Mouse (Mus musculus) ES-Bruce4 (cell line): ENCODE measurements at regions not wholly inside any gene's neighbourhood (a gene's known extent, or its start where the extent isn't known, plus 50 kb on each side); places are given as distances from the start of the nearest gene placed in this dataset.

Source experiments
- H3K27ac ChIP-seq: 2 replicates; pipeline ENCODE4 v1.5.1; 2012; ENCODE audit warnings: low read length, inconsistent platforms; ENCODE audit not compliant: insufficient read depth
- H3K27me3 ChIP-seq: 2 replicates; pipeline ENCODE4 v1.6.1; 2012; ENCODE audit warnings: mild to moderate bottlenecking, low read length, inconsistent platforms; ENCODE audit not compliant: control insufficient read depth, poor library complexity, insufficient read depth, severe bottlenecking
- H3K36me3 ChIP-seq: 2 replicates; pipeline ENCODE4 v1.6.1; 2012; ENCODE audit warnings: inconsistent platforms, mild to moderate bottlenecking, low read length, moderate library complexity; ENCODE audit not compliant: control insufficient read depth, poor library complexity, insufficient read depth, severe bottlenecking
- H3K4me1 ChIP-seq: one replicate; pipeline ENCODE4 v1.8.1; 2011; ENCODE audit warnings: low read length; ENCODE audit not compliant: control insufficient read depth, insufficient read depth
- H3K4me3 ChIP-seq: 2 replicates; pipeline ENCODE4 v1.5.1; 2011; ENCODE audit warnings: low read depth, mild to moderate bottlenecking, low read length
- H3K9ac ChIP-seq: 2 replicates; pipeline ENCODE4 v1.6.1; 2012; ENCODE audit warnings: low read depth, mild to moderate bottlenecking, inconsistent platforms; ENCODE audit not compliant: poor library complexity, severe bottlenecking
- H3K9me3 ChIP-seq: replicated peaks from 2 replicates; pipeline ENCODE4 v1.6.1; 2012; ENCODE audit warnings: mild to moderate bottlenecking, low read length, inconsistent platforms; ENCODE audit not compliant: control insufficient read depth, poor library complexity, insufficient read depth, severe bottlenecking
- CTCF ChIP-seq: IDR thresholded peaks from one replicate; pipeline ENCODE4 v1.8.1; 2011; ENCODE audit warnings: low read depth, low read length
- EP300 ChIP-seq: IDR thresholded peaks from 2 replicates; pipeline ENCODE4 v1.6.1; 2011; ENCODE audit warnings: low read depth, low read length; ENCODE audit not compliant: insufficient read depth
- POLR2A ChIP-seq: IDR thresholded peaks from one replicate; pipeline ENCODE4 v1.8.1; 2011; ENCODE audit warnings: low read length; ENCODE audit not compliant: insufficient read depth

DNA sequence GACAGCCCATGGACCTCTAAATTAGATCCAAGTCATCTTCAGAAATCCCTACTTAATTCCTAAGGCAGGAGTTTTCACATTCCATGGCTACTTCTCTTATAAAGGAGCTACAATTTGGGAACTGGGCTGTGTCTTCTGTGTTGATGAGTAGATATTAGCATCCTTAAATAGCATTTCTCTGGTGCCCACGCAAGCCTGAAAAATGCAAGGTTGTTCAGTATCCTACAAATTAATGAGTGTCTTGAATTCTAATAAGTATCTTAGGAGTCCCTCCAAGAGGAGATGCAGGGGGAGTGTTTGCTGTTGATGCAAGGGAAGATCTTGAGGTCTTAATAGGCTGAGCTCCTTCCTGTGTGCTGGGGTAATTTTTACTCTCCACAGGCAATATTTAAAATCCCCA, 182.5 kb downstream of the Usp46 start:
- H3K36me3 ChIP-seq, result no peaks in the 10 kb centered on the region
- no peaks in the 10 kb centered on the region; the same call in 1 of the 2 replicates for H3K27me3 ChIP-seq
- no peak overlapping the region for H3K27ac ChIP-seq
- H3K4me3 ChIP-seq, result no peak overlapping the region
- H3K9me3 ChIP-seq, result peaks cover 2% of the 10 kb centered on the region
- H3K9ac ChIP-seq, result no peak overlapping the region
- H3K4me1 ChIP-seq, result peaks cover 2% of the 10 kb centered on the region
- no peak for TF ChIP-seq POLR2A
- TF ChIP-seq CTCF, result no peak
- TF ChIP-seq EP300, result no peak

DNA sequence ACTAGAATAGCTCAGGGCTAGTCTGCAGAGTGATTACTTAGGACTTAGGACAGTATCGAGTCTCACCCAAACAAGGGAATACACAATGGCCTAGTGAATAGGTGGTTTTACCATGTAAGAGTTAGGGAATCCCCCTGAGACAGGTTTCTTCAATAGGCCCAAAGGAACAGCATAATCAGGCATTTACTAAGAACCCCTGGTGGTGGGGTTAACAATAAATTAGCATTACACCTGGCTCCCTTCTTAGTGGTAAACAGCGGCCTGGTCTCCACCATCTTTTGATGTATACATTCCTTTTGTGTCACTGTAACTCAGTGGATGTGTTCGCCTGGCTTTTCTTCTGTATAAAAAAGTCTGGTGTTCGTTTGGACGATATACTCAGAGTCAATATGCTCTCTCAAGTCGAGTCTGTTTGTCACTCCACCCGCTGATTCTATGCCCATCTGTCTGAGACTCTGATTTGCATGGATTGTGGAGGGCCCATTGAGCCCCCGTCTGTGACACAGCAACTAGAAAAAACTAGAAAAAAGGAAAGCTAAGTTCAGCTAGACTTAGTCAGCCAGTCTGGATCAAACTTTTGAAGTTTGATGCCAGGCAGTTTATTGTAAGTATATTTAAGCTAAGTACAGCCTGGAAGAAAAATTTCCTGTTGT, 180.8 kb downstream of the Usp46 start:
- Histone ChIP-seq H3K36me3 (no peaks in the 10 kb centered on the region), H3K27me3 (no peaks in the 10 kb centered on the region; the same call in 1 of the 2 replicates), H3K4me1 (peaks cover 4% of the 10 kb centered on the region), H3K27ac (peak overlapping the region; percentile 84), H3K9me3 (peaks cover 6% of the 10 kb centered on the region), H3K9ac (no peak overlapping the region), H3K4me3 (no peak overlapping the region)
- no peak for TF ChIP-seq POLR2A
- TF ChIP-seq EP300, result no peak
- TF ChIP-seq CTCF, result no peak

DNA sequence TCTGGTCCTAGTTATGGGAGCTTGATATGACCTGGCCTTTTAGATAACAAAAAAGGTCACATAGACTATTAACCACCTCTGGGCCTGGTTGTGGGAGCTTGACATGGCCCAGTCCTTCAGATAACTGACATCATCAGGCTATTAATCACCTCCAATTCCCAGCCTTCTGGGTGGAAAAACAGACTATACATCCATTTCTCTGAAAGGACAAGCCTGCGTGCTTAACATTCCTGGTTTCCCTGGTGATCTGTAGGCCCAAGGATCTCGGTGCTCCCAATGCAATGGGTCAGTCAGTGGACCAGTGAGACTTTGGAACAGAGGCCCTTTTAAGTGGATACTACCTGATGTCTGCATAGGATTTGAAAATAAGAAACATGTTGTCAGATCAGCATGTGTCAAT, 179.8 kb downstream of the Usp46 start:
- TF ChIP-seq POLR2A (no peak), EP300 (no peak), CTCF (no peak)
- H3K36me3 ChIP-seq, result no peaks in the 10 kb centered on the region
- no peak overlapping the region for H3K4me3 ChIP-seq

DNA sequence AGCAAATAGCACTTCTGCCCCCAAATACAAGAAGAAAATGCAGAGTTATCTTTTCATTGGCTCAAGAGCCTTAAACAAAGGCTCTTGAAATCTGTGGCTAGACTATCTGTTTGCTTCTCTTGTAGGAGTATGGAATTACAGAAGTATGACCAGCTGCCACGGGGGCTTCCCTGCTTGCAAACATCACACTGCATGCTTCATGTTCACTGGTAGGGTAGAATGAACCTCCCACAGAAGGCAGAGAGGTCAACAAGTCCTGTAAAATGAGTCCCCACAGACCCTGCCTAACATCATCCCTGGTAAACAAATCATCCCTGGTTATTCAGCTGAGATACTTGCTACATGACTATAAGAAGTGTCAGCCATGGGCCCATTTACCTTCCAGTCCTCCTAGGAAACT, 178.9 kb downstream of the Usp46 start:
- peaks cover 6% of the 10 kb centered on the region for H3K4me1 ChIP-seq
- H3K36me3 ChIP-seq, result no peaks in the 10 kb centered on the region
- H3K9me3 ChIP-seq, result peaks cover 13% of the 10 kb centered on the region
- no peak overlapping the region for H3K4me3 ChIP-seq
- H3K27me3 ChIP-seq, result no peaks in the 10 kb centered on the region
- TF ChIP-seq EP300, result no peak
- TF ChIP-seq POLR2A, result no peak
- no peak overlapping the region for H3K9ac ChIP-seq
- no peak overlapping the region for H3K27ac ChIP-seq

More for the DNA sequence above, 179.8 kb downstream of the Usp46 start:
- H3K9me3 ChIP-seq, result peaks cover 6% of the 10 kb centered on the region
- no peak overlapping the region for H3K27ac ChIP-seq
- H3K9ac ChIP-seq, result no peak overlapping the region
- H3K27me3 ChIP-seq, result no peaks in the 10 kb centered on the region; the same call in 1 of the 2 replicates
- H3K4me1 ChIP-seq, result peaks cover 5% of the 10 kb centered on the region

DNA sequence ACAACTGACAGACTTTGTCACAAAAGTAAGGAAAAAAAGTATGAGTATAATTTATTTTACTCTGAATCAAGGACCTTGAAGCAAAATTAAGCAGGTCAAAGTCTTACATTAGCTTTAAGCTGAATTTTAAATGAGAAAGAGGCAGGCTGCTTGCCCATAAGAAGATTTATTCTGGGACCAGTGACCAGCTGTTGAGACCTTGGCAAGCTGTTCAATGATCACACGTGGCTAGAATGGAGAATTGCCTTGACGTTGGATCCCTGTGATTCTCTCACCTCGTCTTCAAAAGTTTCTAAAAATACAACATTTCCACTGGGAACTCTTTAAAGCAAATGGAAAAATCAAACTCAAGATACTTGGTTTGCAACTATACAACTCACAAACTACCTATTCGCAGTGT, 177.3 kb downstream of the Usp46 start:
- H3K9ac ChIP-seq, result no peak overlapping the region

DNA sequence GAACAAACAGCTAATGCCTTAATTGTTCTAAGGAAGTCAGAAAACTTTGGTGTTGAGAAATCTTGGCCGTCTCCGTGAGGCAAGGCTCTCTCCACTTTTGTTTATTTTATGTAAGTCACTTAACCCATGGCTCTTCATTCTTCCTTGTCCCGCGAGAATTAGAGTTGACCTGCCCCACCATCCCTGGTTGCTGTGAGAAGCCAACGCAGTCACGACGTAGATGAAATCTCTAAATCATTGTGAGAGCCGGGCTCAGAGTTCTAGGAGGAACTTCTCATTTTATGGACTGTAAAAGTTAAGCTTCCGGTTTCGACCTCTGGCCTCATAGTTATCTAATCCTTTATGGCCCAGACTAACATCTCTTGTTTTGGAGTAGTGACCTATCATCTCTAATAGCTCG, 176.6 kb downstream of the Usp46 start:
- Histone ChIP-seq H3K9ac (no peak overlapping the region), H3K36me3 (no peaks in the 10 kb centered on the region), H3K27me3 (no peaks in the 10 kb centered on the region), H3K9me3 (peaks cover 24% of the 10 kb centered on the region), H3K4me3 (no peak overlapping the region), H3K4me1 (peaks cover 6% of the 10 kb centered on the region), H3K27ac (no peak overlapping the region)
- TF ChIP-seq CTCF (no peak), EP300 (no peak), POLR2A (no peak)

More for the DNA sequence above, 177.3 kb downstream of the Usp46 start:
- Histone ChIP-seq H3K4me3 (no peak overlapping the region), H3K9me3 (peaks cover 24% of the 10 kb centered on the region), H3K27ac (no peak overlapping the region; the same call in 1 of the 2 replicates), H3K4me1 (peaks cover 6% of the 10 kb centered on the region), H3K36me3 (no peaks in the 10 kb centered on the region), H3K27me3 (no peaks in the 10 kb centered on the region)
- no peak for TF ChIP-seq CTCF
- no peak for TF ChIP-seq EP300
- TF ChIP-seq POLR2A, result no peak
